In the genomic region with DNA sequence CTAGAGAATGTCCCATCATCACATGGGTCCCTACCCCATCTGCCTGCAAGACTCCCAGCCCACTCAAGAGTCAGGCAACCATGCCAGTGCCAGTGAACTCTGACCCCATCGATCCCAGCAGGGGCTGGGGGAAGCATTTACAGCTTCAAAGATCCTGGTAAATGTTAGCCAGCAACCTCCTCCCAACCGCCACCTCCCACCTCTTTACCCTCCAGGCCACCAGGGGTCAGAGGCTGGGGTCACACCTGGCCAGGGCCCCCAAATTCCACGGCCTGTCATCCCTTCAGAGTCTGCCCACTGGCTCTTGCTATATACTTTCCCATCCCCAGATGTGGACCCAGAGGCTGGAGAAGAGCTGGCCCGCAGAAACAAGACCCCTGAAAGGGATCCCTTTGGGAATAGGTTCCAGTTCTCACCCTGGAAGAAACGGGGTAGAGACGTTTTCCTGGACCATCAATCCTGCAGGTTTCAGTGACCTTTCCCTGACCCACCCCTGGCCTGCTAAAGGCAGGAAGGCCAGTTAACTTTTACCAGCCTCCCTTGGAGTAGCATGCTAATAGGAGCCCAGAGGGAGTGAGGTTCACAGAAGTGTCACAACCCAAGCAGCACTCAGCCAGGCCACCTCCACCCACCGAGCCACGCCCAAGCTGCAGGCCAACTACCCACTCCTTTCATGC, we compare ENCODE assay signal across 13 mouse cellular contexts.
DNase-seq lines count a peak whose midpoint lies in the region; ATAC-seq lines count a peak whose summit lies in the region.
"Had no signal": no experiment of that assay in that cellular context is flagged by ENCODE, and none has a peak within 500 bp of the region (broad histone marks: within the 10 kb centered on the region; RNA-seq: fewer than 3 reads in every experiment).

No protein-coding gene starts in this region.

- no peak overlapping the region for H3K9ac ChIP-seq in liver, embryonic 11.5 days (ENCODE audit: low read depth, low read length)
- no peak overlapping the region for H3K9ac ChIP-seq in hindbrain, embryonic 13.5 days
- H3K9ac ChIP-seq: heart, embryonic 13.5 days; hindbrain, embryonic 15.5 days; limb, embryonic 13.5 days had no signal

- H3K27ac ChIP-seq in liver, embryonic 11.5 days (ENCODE audit: low read depth, low read length): no peak overlapping the region
- H3K27ac ChIP-seq in hindbrain, embryonic 13.5 days: no peak overlapping the region
- H3K27ac ChIP-seq: heart, embryonic 13.5 days; hindbrain, embryonic 15.5 days; layer of hippocampus, adult 2 months; limb, embryonic 13.5 days had no signal

- ATAC-seq in liver, embryonic 11.5 days (replicated peaks; ENCODE audit: low FRiP score): peak; percentile 35; the same call in 1 of the 2 replicates
- ATAC-seq in common myeloid progenitor, adult 5-6 weeks (replicated peaks; ENCODE audit: low read depth, poor library complexity, severe bottlenecking): peak; percentile 17; the same call in 1 of the 2 replicates
- 0 out of 2 replicates have a peak, but pooled peaks have one; percentile 37 for ATAC-seq in monocyte, adult 5-6 weeks (replicated peaks; ENCODE audit: insufficient number of reproducible peaks, low FRiP score, low TSS enrichment, poor library complexity, severe bottlenecking)
- ATAC-seq in hindbrain, embryonic 13.5 days (ENCODE audit: low FRiP score): no peak

- WGBS in liver, embryonic 11.5 days: 42% methylated on average over 8 of the region's 8 CpGs
- 42% methylated on average over 8 of the region's 8 CpGs for WGBS in hindbrain, embryonic 13.5 days

- intact Hi-C loops in left cerebral cortex, postnatal 4 days (cut with DNase I): no loop called here

- no peak overlapping the region for H3K4me3 ChIP-seq in liver, embryonic 11.5 days (ENCODE audit: low read depth, low read length)
- H3K4me3 ChIP-seq in hindbrain, embryonic 13.5 days: no peak overlapping the region
- H3K4me3 ChIP-seq: heart, embryonic 13.5 days; hindbrain, embryonic 15.5 days; layer of hippocampus, adult 2 months; limb, embryonic 13.5 days had no signal

- H3K4me2 ChIP-seq in liver, embryonic 11.5 days: no peak overlapping the region
- no peak overlapping the region for H3K4me2 ChIP-seq in hindbrain, embryonic 13.5 days
- H3K4me2 ChIP-seq: heart, embryonic 13.5 days; hindbrain, embryonic 15.5 days; limb, embryonic 13.5 days had no signal

- no peak for DNase-seq in liver, embryonic 11.5 days (ENCODE audit: low spot score)
- no peak for DNase-seq in liver
- peak; percentile 15 to 51 for DNase-seq in kidney, adult 8-10 months
- no peak for DNase-seq in left cerebral cortex, postnatal 4 days
- DNase-seq: lung, postnatal 10 days; right cerebral cortex, postnatal 4 days had no signal

- H3K36me3 ChIP-seq in liver, embryonic 11.5 days (ENCODE audit: control insufficient read depth, insufficient read depth, low read length): no peaks in the 10 kb centered on the region
- H3K36me3 ChIP-seq in hindbrain, embryonic 13.5 days: no peaks in the 10 kb centered on the region
- H3K36me3 ChIP-seq: heart, embryonic 13.5 days; hindbrain, embryonic 15.5 days; limb, embryonic 13.5 days had no signal

- no peaks in the 10 kb centered on the region for H3K27me3 ChIP-seq in liver, embryonic 11.5 days (replicated peaks; ENCODE audit: control insufficient read depth, insufficient read depth, low read length)
- 0 out of 2 replicates have a peak, but pooled peaks cover 5% of the 10 kb centered on the region for H3K27me3 ChIP-seq in hindbrain, embryonic 13.5 days
- H3K27me3 ChIP-seq: heart, embryonic 13.5 days; hindbrain, embryonic 15.5 days had no signal

- peaks cover 6% of the 10 kb centered on the region; the same call in 1 of the 2 replicates for H3K4me1 ChIP-seq in liver, embryonic 11.5 days (replicated peaks; ENCODE audit: control insufficient read depth, insufficient read depth, low read length)
- peaks cover 26% of the 10 kb centered on the region for H3K4me1 ChIP-seq in hindbrain, embryonic 13.5 days (replicated peaks)

- H3K9me3 ChIP-seq in liver, embryonic 11.5 days (ENCODE audit: control insufficient read depth, low read length): no peaks in the 10 kb centered on the region
- no peaks in the 10 kb centered on the region for H3K9me3 ChIP-seq in hindbrain, embryonic 13.5 days
- H3K9me3 ChIP-seq: heart, embryonic 13.5 days; hindbrain, embryonic 15.5 days; limb, embryonic 13.5 days had no signal

Comparison
In these comparisons a context has a peak if more than half of its experiments do, and no peak if none do; other contexts are left out.
1. DNase-seq: peak in kidney, adult 8-10 months (2 of 2); none in liver, embryonic 11.5 days (single experiment), liver (single experiment) and left cerebral cortex, postnatal 4 days (single experiment).